Mouse (Mus musculus) myocyte (in vitro differentiated cells): ENCODE data around the gene Hoxd11.

Source experiments
- CEBPB ChIP-seq: IDR thresholded peaks from 2 replicates; pipeline ENCODE4 v1.6.1; 2011; ENCODE audit warnings: mild to moderate bottlenecking, moderate library complexity; ENCODE audit not compliant: poor library complexity, insufficient read depth, severe bottlenecking
- E2F4 ChIP-seq: IDR thresholded peaks from one replicate; pipeline ENCODE4 v1.6.1; 2011; ENCODE audit warnings: mild to moderate bottlenecking, control low read depth, moderate library complexity; ENCODE audit not compliant: insufficient read depth
- MAX ChIP-seq: IDR thresholded peaks from one replicate; pipeline ENCODE4 v1.6.1; 2011; ENCODE audit warnings: low read depth, mild to moderate bottlenecking, control low read depth
- MYOD1 ChIP-seq, 3 experiments: IDR thresholded peaks; one replicate each; pipeline ENCODE4 v1.6.1; 2011; ENCODE audit warnings: control low read depth in 2 of 3, low read depth in 2 of 3, mild to moderate bottlenecking in 2 of 3, moderate library complexity in 1 of 3; ENCODE audit not compliant: insufficient read length in 2 of 3, control insufficient read depth in 1 of 3
- POLR2A ChIP-seq: IDR thresholded peaks from one replicate; pipeline ENCODE4 v1.6.1; 2011; ENCODE audit warnings: low read depth, mild to moderate bottlenecking, control low read depth, moderate library complexity; ENCODE audit not compliant: insufficient read length
- POLR2AphosphoS2 ChIP-seq: IDR thresholded peaks from one replicate; pipeline ENCODE4 v1.6.1; 2011; ENCODE audit warnings: low read depth, control low read depth; ENCODE audit not compliant: insufficient read length
- REST ChIP-seq: IDR thresholded peaks from one replicate; pipeline ENCODE4 v1.6.1; 2011; ENCODE audit warnings: mild to moderate bottlenecking, control low read depth, moderate library complexity; ENCODE audit not compliant: insufficient read depth, insufficient read length
- TCF12 ChIP-seq: IDR thresholded peaks from one replicate; pipeline ENCODE4 v1.6.1; 2011; ENCODE audit warnings: mild to moderate bottlenecking, control low read depth; ENCODE audit not compliant: poor library complexity, insufficient read depth, severe bottlenecking
- TCF3 ChIP-seq: IDR thresholded peaks from one replicate; pipeline ENCODE4 v1.6.1; 2011; ENCODE audit warnings: low read depth, control low read depth; ENCODE audit not compliant: insufficient read length
- USF1 ChIP-seq: IDR thresholded peaks from one replicate; pipeline ENCODE4 v1.6.1; 2011; ENCODE audit warnings: low read depth, mild to moderate bottlenecking, control low read depth, moderate library complexity

GRCm38 (mm10) chr2:74687698-74688555, 8.6 kb downstream of the Hoxd11 start:
- no peak for TF ChIP-seq POLR2A
- no peak for TF ChIP-seq POLR2AphosphoS2
- TF ChIP-seq E2F4, result no peak
- TF ChIP-seq TCF12, result no peak
- no peak for TF ChIP-seq TCF3
- no peak for TF ChIP-seq MAX
- no peak for TF ChIP-seq REST
- TF ChIP-seq CEBPB, result no peak
- no peak for TF ChIP-seq USF1
- no peak for TF ChIP-seq MYOD1 (IDR thresholded peaks at IDR 0.05; ENCODE audit: control insufficient read depth in 1 of 3, insufficient read length in 2 of 3, low read depth in 2 of 3)
